Mouse (Mus musculus) monocyte, adult 2 months (primary cell): ENCODE measurements around the gene Mapkapk3.

Experiments used
- DNase-seq, 2 experiments: peaks; one replicate each; pipeline ENCODE4 v3.0.0; 2022; ENCODE audit warnings: low spot score in 2 of 2, low read depth in 1 of 2

Gene Mapkapk3

DNA sequence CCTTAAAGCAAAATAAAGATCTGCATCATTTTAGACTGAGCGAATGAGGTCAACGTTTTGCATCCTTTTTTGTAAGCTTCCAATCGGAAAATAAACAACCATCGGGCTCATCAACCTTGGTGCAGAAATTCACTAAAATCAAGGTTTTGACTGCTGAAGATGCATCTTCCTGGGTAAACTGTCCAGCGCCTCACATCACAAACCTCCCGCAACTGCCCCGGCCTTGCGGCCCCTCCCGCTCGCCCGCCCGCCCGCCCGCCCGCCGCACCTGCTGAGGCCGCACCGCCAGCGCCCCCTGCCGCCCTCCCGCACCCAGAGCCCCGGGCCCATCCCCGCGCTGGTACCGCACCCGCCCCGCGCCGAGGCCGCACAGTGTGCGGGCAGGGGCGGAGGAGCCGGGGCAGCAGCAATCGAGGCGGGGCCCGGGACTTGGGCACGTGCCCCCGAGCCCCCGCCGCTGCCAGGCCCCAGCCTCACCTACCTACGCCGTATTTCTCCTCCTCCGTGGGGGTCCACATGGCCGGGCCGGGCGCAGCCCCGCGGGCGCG is 58.6 kb downstream of the Mapkapk3 start:
- no peak for DNase-seq

DNA sequence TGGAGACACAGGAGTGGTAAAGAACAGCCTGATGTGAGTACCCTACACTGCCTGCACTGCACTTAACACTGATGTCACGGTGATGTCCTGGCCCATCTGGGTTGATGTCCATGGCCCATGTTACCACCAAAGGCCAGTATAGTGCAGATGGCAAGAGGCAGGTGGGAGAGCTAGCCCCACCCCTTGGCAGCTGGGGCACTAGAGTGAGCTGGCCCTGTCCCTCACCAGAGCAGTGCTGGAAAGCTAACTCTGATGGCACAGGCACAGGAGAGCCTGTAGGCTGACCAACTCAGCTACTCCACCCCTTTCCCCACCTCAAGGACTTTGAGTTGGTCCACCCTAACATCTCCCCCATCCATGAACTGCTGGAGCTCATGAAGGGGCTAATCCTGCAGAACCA is 65.1 kb downstream of the Mapkapk3 start:
- no peak for DNase-seq
